Mouse (Mus musculus) urinary bladder, adult 18-20 months (tissue): Measurements from ENCODE around the gene Ssna1.

Source experiments
- DNase-seq, 2 experiments: peaks; one replicate each; pipeline ENCODE4 v3.0.0; 2022; ENCODE audit warnings: low spot score in 2 of 2, mixed read lengths in 2 of 2

Ssna1 gene

GRCm38 (mm10) chr2:25271827-25272511 is at the start of gene Ssna1, which contains the start of gene Anapc2:
Ssna1 (minus strand) TSS chr2:25272438.
Anapc2 (plus strand) TSS chr2:25272478.
- peak; percentile 95 to 98 for DNase-seq

- DNase-seq: no peak
Measured at GRCm38 (mm10) chr2:25320084-25320483, 47.8 kb upstream of the Ssna1 start.

DNA sequence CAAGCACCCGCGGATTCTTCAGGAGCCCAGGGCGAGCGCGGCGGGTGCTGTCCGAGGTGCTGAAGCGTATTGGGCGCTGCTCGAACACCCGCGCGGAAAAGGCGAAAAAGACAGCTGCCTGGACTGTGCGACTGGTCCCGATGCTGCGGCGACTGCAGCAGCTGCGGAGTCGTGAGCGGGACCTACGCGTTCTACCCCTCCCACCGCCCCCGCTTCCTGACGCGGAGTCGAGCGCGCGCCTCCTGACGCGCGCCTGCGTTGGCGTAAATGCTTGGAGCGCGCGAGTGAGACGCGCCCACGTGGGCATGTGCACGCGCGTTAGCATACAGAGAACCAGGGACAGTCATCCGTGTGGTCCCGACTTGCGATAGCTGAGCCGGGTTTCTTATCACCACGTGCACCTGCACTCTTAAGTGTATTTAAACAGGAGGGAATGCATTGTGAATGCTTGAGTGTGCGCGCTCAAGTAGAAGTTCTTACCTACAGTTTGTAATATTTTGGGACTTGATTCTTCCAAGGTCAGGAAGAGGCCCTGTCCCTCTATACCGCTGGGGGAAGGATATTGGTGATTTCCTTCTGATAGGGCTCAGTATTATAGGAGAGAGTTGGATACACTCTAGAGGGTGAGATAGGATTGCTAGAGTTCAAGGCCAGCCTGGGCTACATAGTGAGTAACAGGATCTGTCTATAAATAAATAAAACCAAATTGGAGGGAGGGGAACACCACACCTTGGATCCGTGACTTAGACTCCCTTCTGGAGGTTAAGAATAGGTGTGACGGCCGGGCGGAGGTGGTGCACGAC is 46.9 kb upstream of the Ssna1 start, which contains the start of gene Grin1:
TSS of gene Grin1 (minus strand) at position 217 of the 803 bp plus-strand sequence.
- DNase-seq: peak in 1 of 2 experiments; percentile 54

- DNase-seq: no peak
Measured at GRCm38 (mm10) chr2:25318119-25318966, 46.1 kb upstream of the Ssna1 start.

DNA sequence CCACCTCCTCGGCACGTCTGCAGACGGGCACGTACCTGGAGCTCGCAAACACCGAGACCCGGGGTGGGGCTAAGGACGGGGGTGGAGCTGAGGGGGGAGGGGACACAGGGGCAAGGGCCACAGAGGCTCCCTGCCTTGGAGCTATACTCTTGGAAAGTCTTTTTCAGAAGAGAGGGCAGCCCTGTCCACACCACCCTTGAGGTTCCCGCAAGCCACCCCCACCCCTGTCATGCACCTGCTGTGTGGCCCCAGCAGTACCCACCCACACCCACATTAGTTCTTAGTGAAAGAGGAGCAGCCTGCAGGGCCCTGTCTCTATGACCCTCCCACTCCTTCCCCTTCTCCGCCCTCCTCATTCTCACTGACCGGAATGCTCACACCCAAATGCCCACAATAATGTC is 39.3 kb upstream of the Ssna1 start:
- DNase-seq: no peak

DNA sequence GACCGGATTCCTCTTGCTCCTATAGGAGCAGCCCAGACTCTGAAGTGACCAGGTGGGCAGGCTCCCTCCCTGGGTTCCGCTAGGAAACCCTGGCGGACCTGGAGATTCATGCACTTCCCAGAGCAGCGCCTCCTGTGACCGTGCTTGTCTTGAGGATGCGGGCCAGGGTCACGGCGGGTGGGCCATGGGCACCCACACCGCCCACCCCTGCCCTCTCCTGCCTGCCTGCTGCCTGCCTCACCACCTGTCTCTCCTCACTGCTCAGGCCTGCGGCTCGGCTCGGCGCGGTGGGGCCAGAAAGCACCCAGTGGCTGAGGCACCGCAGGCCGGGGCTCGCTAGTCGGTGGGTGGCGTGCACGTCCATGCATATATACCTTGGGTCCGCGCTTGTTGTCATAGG is 38.7 kb upstream of the Ssna1 start:
- no peak for DNase-seq

DNA sequence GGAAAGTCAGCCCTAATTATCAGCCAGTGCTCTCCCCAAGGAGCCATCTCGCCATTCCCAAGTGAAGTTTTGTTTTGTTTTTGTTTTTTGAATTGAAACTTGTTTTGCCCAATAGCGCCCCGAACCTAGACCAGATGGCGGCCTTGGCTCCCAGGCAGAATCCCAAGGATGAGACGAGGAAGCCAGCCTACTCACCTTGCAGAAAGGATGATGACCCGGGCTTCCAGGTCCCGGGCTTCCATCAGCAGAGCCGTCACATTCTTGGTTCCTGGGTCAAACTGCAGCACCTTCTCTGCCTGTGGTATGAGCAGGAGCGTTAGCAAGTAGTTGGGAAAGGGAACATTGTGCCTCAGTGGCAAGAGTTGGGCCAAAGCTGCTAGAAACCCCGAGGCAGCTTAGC is 37.9 kb upstream of the Ssna1 start:
- DNase-seq: no peak

DNA sequence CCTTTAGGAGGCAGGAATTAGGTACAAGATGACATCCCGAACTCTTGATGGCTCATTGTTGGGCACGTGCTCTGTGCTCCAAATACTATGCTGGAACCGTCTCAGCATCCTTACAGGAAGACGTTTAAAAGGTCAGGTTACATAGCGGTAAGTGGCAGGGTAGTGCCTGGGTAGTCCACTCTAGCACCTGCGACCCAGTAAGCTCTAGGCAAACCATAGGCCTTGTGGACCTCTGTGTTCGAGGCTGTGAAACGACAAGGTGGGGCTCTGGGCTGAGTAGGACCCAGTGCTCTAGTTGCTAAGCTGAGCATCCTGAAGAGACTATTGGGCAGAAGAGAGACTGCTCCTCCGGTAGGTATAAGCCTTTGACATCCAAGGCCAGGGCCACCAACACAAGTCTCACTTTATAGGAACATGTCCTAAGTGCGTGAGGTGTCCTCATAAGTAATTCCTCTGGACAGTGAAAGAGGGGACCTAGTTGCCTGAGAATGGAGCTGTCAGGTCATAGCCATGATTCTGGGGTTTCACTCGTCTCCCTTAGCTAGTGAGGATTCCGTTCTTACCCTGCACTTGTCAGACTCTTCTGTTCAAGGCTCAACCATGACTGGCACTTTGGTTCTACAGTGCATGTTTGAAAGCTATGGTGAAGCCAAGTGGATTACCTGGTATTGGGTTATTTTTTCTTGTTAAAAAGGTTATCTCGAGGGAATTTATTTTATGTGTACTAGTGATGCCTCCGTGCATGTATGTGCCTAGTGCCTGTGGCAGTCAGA is 33.5 kb upstream of the Ssna1 start:
- DNase-seq: no peak

DNA sequence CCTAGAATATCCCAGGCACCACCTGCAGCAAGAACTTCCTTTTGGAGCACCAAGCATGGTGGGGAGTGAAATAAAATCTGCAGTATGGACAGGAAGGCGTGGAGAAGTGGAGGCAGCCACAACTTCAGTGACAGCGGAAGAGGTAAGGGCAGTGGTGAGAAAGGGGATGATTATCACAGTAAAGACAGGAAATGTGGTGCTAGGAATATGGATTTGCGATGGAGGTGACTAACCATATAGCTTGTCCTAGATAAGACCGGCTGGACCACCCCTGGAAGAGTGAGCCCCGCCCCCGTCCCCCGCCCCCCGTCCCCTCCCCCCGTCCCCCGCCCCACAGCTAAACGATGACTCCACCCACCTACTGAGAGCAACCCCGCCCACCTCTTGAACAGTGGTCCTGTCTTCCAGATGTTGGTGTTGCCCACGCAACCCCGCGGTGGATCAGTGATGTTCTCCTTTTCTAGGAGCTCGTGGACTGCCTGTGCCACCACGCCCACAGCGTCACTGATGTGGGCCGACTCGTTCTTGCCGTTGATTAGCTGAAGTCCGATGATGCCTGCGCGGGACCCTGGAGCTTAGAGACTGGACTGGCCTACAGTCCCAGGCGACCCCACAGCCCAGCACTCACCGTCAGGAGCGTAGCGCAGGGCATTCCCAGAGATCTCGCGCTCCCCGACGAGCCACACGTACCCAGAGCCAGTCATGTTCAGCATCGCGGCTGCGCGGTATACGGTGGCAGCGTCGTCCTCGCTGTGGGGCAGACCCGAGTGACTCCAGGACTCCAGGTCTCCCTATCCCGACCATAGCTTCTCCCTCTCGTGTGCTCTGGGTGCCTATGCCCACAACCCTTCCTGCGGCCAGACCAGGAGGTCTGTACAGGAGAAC is 32.7 kb upstream of the Ssna1 start:
- DNase-seq: no peak

- DNase-seq: no peak
Measured at GRCm38 (mm10) chr2:25303931-25304656, 31.9 kb upstream of the Ssna1 start.

DNA sequence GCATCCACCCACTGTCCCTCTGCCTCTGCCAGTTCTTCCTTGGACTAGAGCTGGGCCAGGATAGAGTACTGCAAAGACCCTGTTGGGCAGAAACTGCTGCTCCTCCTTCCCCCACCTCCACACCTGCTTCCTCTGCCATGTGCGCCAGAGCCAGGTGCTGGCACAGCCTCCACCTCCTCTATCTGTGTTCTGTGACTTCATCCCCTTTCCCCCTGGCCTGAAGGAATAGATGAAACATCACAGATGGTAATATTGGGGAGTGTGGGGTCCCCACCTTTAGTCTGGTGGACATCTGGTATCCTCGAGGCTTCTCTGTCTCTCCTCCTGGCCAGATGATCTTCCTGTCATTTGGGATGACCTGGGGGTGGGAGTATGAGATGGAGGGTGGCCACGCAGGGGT is 31.2 kb upstream of the Ssna1 start:
- DNase-seq: no peak

- no peak for DNase-seq
Measured at GRCm38 (mm10) chr2:25298046-25298445, 25.8 kb upstream of the Ssna1 start.

GRCm38 (mm10) chr2:25297093-25297492 is 24.9 kb upstream of the Ssna1 start:
- no peak for DNase-seq

GRCm38 (mm10) chr2:25293706-25294105 is 21.5 kb upstream of the Ssna1 start:
- DNase-seq: no peak

- DNase-seq: peak; percentile 45 to 71
Measured at GRCm38 (mm10) chr2:25292856-25293255, 20.6 kb upstream of the Ssna1 start.

DNA sequence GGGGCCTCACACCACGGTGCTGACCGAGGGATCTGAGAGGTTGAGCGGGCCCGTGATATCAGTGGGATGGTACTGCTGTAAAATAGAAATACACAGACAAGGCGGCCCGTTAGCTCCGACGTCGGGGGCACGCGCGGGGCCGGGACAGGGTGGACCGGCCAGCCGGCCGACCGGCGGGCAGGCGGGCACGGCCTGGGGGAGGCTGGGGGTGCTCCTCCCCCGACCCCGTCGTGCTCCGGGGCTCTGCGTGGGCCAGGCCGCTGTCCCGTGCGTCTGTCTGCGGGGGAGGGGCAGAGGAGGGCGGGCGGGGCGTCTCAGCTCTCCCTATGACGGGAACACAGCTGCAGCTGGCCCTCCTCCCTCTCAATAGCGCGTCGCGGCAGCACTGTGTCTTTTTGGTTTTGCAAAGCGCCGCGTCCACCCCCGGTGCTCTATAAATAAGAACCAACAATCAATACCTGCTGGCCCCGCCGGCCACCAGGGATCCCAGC is 19.9 kb upstream of the Ssna1 start:
- DNase-seq: no peak

DNA sequence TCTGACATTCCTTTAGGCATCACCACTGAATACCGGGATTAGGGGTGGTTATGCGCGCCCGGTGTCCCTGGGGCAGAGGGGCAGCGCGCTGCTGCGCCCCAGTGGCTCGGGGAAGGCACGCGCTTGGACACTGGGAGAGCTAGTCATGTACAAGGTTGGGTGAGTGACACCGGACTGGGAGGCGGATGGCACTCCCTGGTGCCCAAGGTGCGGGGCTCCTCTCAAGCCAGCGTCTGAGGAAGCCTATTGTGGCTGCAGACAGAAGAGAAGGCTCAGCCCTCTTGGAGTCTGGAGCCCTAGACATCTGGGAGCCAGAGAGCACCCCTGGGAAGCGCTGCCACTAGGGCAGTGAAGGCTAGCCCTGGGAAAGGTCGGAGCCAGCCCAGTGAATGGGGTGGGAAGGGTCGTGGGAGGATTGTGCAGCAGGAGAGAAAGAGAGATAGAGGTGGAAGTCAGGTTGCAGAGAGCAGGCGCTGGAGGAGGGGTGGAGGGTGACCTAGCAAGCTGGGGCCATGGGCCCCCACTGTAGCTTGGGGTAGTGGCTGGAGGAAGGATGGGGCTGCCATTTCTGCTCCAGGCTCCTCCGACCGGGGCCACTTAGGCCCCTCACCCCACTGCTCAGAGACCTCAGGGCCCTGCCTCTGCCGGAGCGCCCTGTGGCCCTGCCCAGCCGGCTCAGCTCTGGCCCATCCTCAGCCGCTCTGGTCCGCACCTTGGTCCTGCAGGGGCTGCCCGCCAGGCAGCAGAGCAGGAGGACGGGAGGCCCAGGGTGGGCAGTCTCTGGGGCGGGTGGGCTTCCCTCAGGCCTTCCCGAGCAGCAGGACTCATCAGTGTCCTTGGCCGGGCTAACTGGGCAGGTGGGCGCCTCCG is 19.2 kb upstream of the Ssna1 start:
- DNase-seq: peak in 1 of 2 experiments; percentile 42

GRCm38 (mm10) chr2:25290816-25291130 is 18.5 kb upstream of the Ssna1 start:
- no peak for DNase-seq
